Mouse (Mus musculus) urinary bladder, postnatal 4 days (tissue): ENCODE measurements at regions not wholly inside any gene's neighbourhood (a gene's known extent, or its start where the extent isn't known, plus 50 kb on each side); places are given as distances from the start of the nearest gene placed in this dataset.

Experiments
- DNase-seq, 2 experiments: peaks; one replicate each; pipeline ENCODE4 v3.0.0; 2021 to 2022; ENCODE audit warnings: low spot score in 2 of 2

- DNase-seq, result no peak
Observed at GRCm38 (mm10) chr11:117036977-117037376, 78.0 kb upstream of the Sec14l1 start.

GRCm38 (mm10) chr11:117038282-117039106 lies 76.5 kb upstream of the Sec14l1 start:
- DNase-seq, result no peak

GRCm38 (mm10) chr11:117040829-117041228 lies 74.1 kb upstream of the Sec14l1 start:
- DNase-seq, result no peak

GRCm38 (mm10) chr11:117042336-117042735 lies 72.6 kb upstream of the Sec14l1 start:
- DNase-seq, result no peak

GRCm38 (mm10) chr11:117043524-117043923 lies 71.4 kb upstream of the Sec14l1 start:
- DNase-seq, result peak; percentile 44 to 78

GRCm38 (mm10) chr11:117044731-117045130 lies 70.2 kb upstream of the Sec14l1 start:
- no peak for DNase-seq

- no peak for DNase-seq
Observed at GRCm38 (mm10) chr11:117046636-117047035, 68.3 kb upstream of the Sec14l1 start.

GRCm38 (mm10) chr11:117047172-117047950 lies 67.6 kb upstream of the Sec14l1 start:
- peak; percentile 29 to 71 for DNase-seq

GRCm38 (mm10) chr11:117048911-117049310 lies 66.1 kb upstream of the Sec14l1 start:
- DNase-seq, result no peak

GRCm38 (mm10) chr11:117050788-117051187 lies 64.2 kb upstream of the Sec14l1 start:
- no peak for DNase-seq

GRCm38 (mm10) chr11:117056958-117057357 lies 58.0 kb upstream of the Sec14l1 start:
- peak; percentile 31 to 74 for DNase-seq

- DNase-seq, result no peak
Observed at GRCm38 (mm10) chr11:117057451-117057850, 57.5 kb upstream of the Sec14l1 start.

GRCm38 (mm10) chr11:117059120-117059519 lies 55.8 kb upstream of the Sec14l1 start:
- no peak for DNase-seq

- DNase-seq, result no peak
Observed at GRCm38 (mm10) chr11:117059981-117060705, 54.8 kb upstream of the Sec14l1 start.

- DNase-seq, result no peak
Observed at GRCm38 (mm10) chr11:117060706-117061337, 54.1 kb upstream of the Sec14l1 start.

GRCm38 (mm10) chr11:117062772-117063499 lies 52.0 kb upstream of the Sec14l1 start:
- DNase-seq, result no peak
